Mouse (Mus musculus): ENCODE measurements around the gene Ranbp1.

Ranbp1 gene

GRCm38 (mm10) chr16:18234671-18235388 is 13.7 kb downstream of the Ranbp1 start, which contains the start of gene Zdhhc8:
Gene Zdhhc8 (minus strand): TSS chr16:18235136.
- peak; percentile 24 to 41 for DNase-seq (ENCODE audit: low read depth in 2 of 2, low spot score in 2 of 2)

- no peak for DNase-seq (ENCODE audit: low read depth in 2 of 2, low spot score in 2 of 2)
Observed at GRCm38 (mm10) chr16:18233919-18234670, 14.4 kb downstream of the Ranbp1 start.

GRCm38 (mm10) chr16:18233451-18233850 is 15.1 kb downstream of the Ranbp1 start:
- no peak for DNase-seq (ENCODE audit: low read depth in 2 of 2, low spot score in 2 of 2)

GRCm38 (mm10) chr16:18231451-18231850 is 17.1 kb downstream of the Ranbp1 start:
- no peak for DNase-seq (ENCODE audit: low read depth in 2 of 2, low spot score in 2 of 2)

- no peak for DNase-seq (ENCODE audit: low read depth in 2 of 2, low spot score in 2 of 2)
Observed at GRCm38 (mm10) chr16:18231047-18231446, 17.5 kb downstream of the Ranbp1 start.

- DNase-seq (ENCODE audit: low read depth in 2 of 2, low spot score in 2 of 2): no peak
Observed at GRCm38 (mm10) chr16:18230617-18231016, 17.9 kb downstream of the Ranbp1 start.

- no peak for DNase-seq (ENCODE audit: low read depth in 2 of 2, low spot score in 2 of 2)
Observed at GRCm38 (mm10) chr16:18229622-18230021, 18.9 kb downstream of the Ranbp1 start.

- DNase-seq (ENCODE audit: low read depth in 2 of 2, low spot score in 2 of 2): no peak
Observed at GRCm38 (mm10) chr16:18228856-18229255, 19.7 kb downstream of the Ranbp1 start.

GRCm38 (mm10) chr16:18227897-18228422 is 20.6 kb downstream of the Ranbp1 start:
- no peak for DNase-seq (ENCODE audit: low read depth in 2 of 2, low spot score in 2 of 2)

GRCm38 (mm10) chr16:18227187-18227586 is 21.3 kb downstream of the Ranbp1 start:
- DNase-seq (ENCODE audit: low read depth in 2 of 2, low spot score in 2 of 2): no peak

- no peak for DNase-seq (ENCODE audit: low read depth in 2 of 2, low spot score in 2 of 2)
Observed at GRCm38 (mm10) chr16:18222188-18222587, 26.3 kb downstream of the Ranbp1 start.

- no peak for DNase-seq (ENCODE audit: low read depth in 2 of 2, low spot score in 2 of 2)
Observed at GRCm38 (mm10) chr16:18221543-18221898, 27.0 kb downstream of the Ranbp1 start.

GRCm38 (mm10) chr16:18220856-18221542 is 27.5 kb downstream of the Ranbp1 start:
- DNase-seq (ENCODE audit: low read depth in 2 of 2, low spot score in 2 of 2): no peak

GRCm38 (mm10) chr16:18220001-18220400 is 28.5 kb downstream of the Ranbp1 start:
- no peak for DNase-seq (ENCODE audit: low read depth in 2 of 2, low spot score in 2 of 2)

GRCm38 (mm10) chr16:18218580-18218996 is 29.9 kb downstream of the Ranbp1 start:
- no peak for DNase-seq (ENCODE audit: low read depth in 2 of 2, low spot score in 2 of 2)

- no peak for DNase-seq (ENCODE audit: low read depth in 2 of 2, low spot score in 2 of 2)
Observed at GRCm38 (mm10) chr16:18217579-18217978, 31.0 kb downstream of the Ranbp1 start, which contains the start of gene Ccdc188. Gene Ccdc188 (plus strand): TSS chr16:18217879.

- DNase-seq (ENCODE audit: low read depth in 2 of 2, low spot score in 2 of 2): no peak
Observed at GRCm38 (mm10) chr16:18214858-18215257, 33.7 kb downstream of the Ranbp1 start.

GRCm38 (mm10) chr16:18213689-18214088 is 34.8 kb downstream of the Ranbp1 start:
- DNase-seq (ENCODE audit: low read depth in 2 of 2, low spot score in 2 of 2): no peak

GRCm38 (mm10) chr16:18211417-18212171 is 36.9 kb downstream of the Ranbp1 start:
- DNase-seq (ENCODE audit: low read depth in 2 of 2, low spot score in 2 of 2): peak; percentile 68 to 77

- peak; percentile 35 to 51 for DNase-seq (ENCODE audit: low read depth in 2 of 2, low spot score in 2 of 2)
Observed at GRCm38 (mm10) chr16:18210701-18211416, 37.7 kb downstream of the Ranbp1 start.
